Mouse (Mus musculus) myocyte (in vitro differentiated cells): Measurements from ENCODE around the gene Cyba. TPM values are rescaled to one million over a fixed set of nuclear protein-coding genes. Genes with fewer than 3 reads are reported as not detected.

Experiments
- H3K27me3 ChIP-seq: one replicate; pipeline ENCODE4 v1.6.1; 2011; ENCODE audit not compliant: control insufficient read depth, insufficient read depth, insufficient read length
- H3K36me3 ChIP-seq: one replicate; pipeline ENCODE4 v1.6.1; 2011; ENCODE audit not compliant: control insufficient read depth, insufficient read depth
- H3K4me2 ChIP-seq: one replicate; pipeline ENCODE4 v1.6.1; 2011; ENCODE audit warnings: low read depth, control low read depth
- H3K4me3 ChIP-seq: one replicate; pipeline ENCODE4 v1.5.1; 2011; ENCODE audit warnings: mild to moderate bottlenecking, control low read depth, moderate library complexity
- H3K79me2 ChIP-seq: one replicate; pipeline ENCODE4 v1.6.1; 2011; ENCODE audit not compliant: control insufficient read depth, insufficient read depth
- H3ac ChIP-seq: one replicate; pipeline ENCODE4 v1.6.1; 2011; ENCODE audit not compliant: control insufficient read depth, insufficient read length
- CEBPB ChIP-seq: IDR thresholded peaks from 2 replicates; pipeline ENCODE4 v1.6.1; 2011; ENCODE audit warnings: mild to moderate bottlenecking, moderate library complexity; ENCODE audit not compliant: poor library complexity, insufficient read depth, severe bottlenecking
- E2F4 ChIP-seq: IDR thresholded peaks from one replicate; pipeline ENCODE4 v1.6.1; 2011; ENCODE audit warnings: mild to moderate bottlenecking, control low read depth, moderate library complexity; ENCODE audit not compliant: insufficient read depth
- MAX ChIP-seq: IDR thresholded peaks from one replicate; pipeline ENCODE4 v1.6.1; 2011; ENCODE audit warnings: low read depth, mild to moderate bottlenecking, control low read depth
- MYOD1 ChIP-seq, 3 experiments: IDR thresholded peaks; one replicate each; pipeline ENCODE4 v1.6.1; 2011; ENCODE audit warnings: control low read depth in 2 of 3, low read depth in 2 of 3, mild to moderate bottlenecking in 2 of 3, moderate library complexity in 1 of 3; ENCODE audit not compliant: insufficient read length in 2 of 3, control insufficient read depth in 1 of 3
- MYOG ChIP-seq, 3 experiments: IDR thresholded peaks; one replicate each; pipeline ENCODE4 v1.6.1; 2011; ENCODE audit warnings: control low read depth in 2 of 3, low read depth in 2 of 3, mild to moderate bottlenecking in 2 of 3; ENCODE audit not compliant: insufficient read length in 2 of 3, control insufficient read depth in 1 of 3, insufficient read depth in 1 of 3
- POLR2A ChIP-seq: IDR thresholded peaks from one replicate; pipeline ENCODE4 v1.6.1; 2011; ENCODE audit warnings: low read depth, mild to moderate bottlenecking, control low read depth, moderate library complexity; ENCODE audit not compliant: insufficient read length
- POLR2AphosphoS2 ChIP-seq: IDR thresholded peaks from one replicate; pipeline ENCODE4 v1.6.1; 2011; ENCODE audit warnings: low read depth, control low read depth; ENCODE audit not compliant: insufficient read length
- REST ChIP-seq: IDR thresholded peaks from one replicate; pipeline ENCODE4 v1.6.1; 2011; ENCODE audit warnings: mild to moderate bottlenecking, control low read depth, moderate library complexity; ENCODE audit not compliant: insufficient read depth, insufficient read length
- SRF ChIP-seq: IDR thresholded peaks from one replicate; pipeline ENCODE4 v1.6.1; 2011; ENCODE audit warnings: low read depth; ENCODE audit not compliant: control insufficient read depth, insufficient read length
- TCF12 ChIP-seq: IDR thresholded peaks from one replicate; pipeline ENCODE4 v1.6.1; 2011; ENCODE audit warnings: mild to moderate bottlenecking, control low read depth; ENCODE audit not compliant: poor library complexity, insufficient read depth, severe bottlenecking
- TCF3 ChIP-seq: IDR thresholded peaks from one replicate; pipeline ENCODE4 v1.6.1; 2011; ENCODE audit warnings: low read depth, control low read depth; ENCODE audit not compliant: insufficient read length
- USF1 ChIP-seq: IDR thresholded peaks from one replicate; pipeline ENCODE4 v1.6.1; 2011; ENCODE audit warnings: low read depth, mild to moderate bottlenecking, control low read depth, moderate library complexity
- polyA plus RNA-seq: library from polyadenylated mRNA; unstranded; fragments of >200 nt; fragmentation: generic; extraction: Trizol; gene quantifications from one replicate; pipeline ENCODE4 v1.2.1, GENCODE M21; 2012; ENCODE audit warnings: missing spikeins

Cyba gene
- polyA plus RNA-seq, 1 experiment, result not detected

- TF ChIP-seq TCF12, result no peak
- Histone ChIP-seq H3K79me2 (peaks cover 15% of the 10 kb centered on the region), H3K4me3 (no peak overlapping the region), H3K4me2 (no peak overlapping the region), H3K36me3 (peaks cover 14% of the 10 kb centered on the region), H3ac (no peak overlapping the region), H3K27me3 (no peaks in the 10 kb centered on the region)
Measured at GRCm38 (mm10) chr8:122470691-122471090, 38.0 kb upstream of the Cyba start.

GRCm38 (mm10) chr8:122469965-122470364, 37.2 kb upstream of the Cyba start:
- TF ChIP-seq CEBPB, result no peak
- no peak for TF ChIP-seq TCF3
- TF ChIP-seq MYOG (IDR thresholded peaks at IDR 0.05; ENCODE audit: control insufficient read depth in 1 of 3, insufficient read depth in 1 of 3, insufficient read length in 2 of 3, low read depth in 2 of 3), result no peak
- TF ChIP-seq TCF12, result no peak
- no peak for TF ChIP-seq REST
- TF ChIP-seq MYOD1 (IDR thresholded peaks at IDR 0.05; ENCODE audit: control insufficient read depth in 1 of 3, insufficient read length in 2 of 3, low read depth in 2 of 3), result no peak
- TF ChIP-seq POLR2A, result no peak
- no peak for TF ChIP-seq SRF
- TF ChIP-seq MAX, result no peak
- no peak for TF ChIP-seq POLR2AphosphoS2
- TF ChIP-seq USF1, result no peak
- no peak for TF ChIP-seq E2F4
- H3K27me3 ChIP-seq, result no peaks in the 10 kb centered on the region
- peaks cover 11% of the 10 kb centered on the region for H3K79me2 ChIP-seq

GRCm38 (mm10) chr8:122469407-122469806, 36.7 kb upstream of the Cyba start:
- Histone ChIP-seq H3K79me2 (peaks cover 5% of the 10 kb centered on the region), H3ac (no peak overlapping the region), H3K4me3 (no peak overlapping the region), H3K27me3 (no peaks in the 10 kb centered on the region), H3K36me3 (peaks cover 14% of the 10 kb centered on the region), H3K4me2 (no peak overlapping the region)
- no peak for TF ChIP-seq MYOD1 (IDR thresholded peaks at IDR 0.05; ENCODE audit: control insufficient read depth in 1 of 3, insufficient read length in 2 of 3, low read depth in 2 of 3)
- no peak for TF ChIP-seq POLR2AphosphoS2
- no peak for TF ChIP-seq CEBPB
- TF ChIP-seq E2F4, result no peak
- no peak for TF ChIP-seq SRF
- TF ChIP-seq TCF12, result no peak
- TF ChIP-seq MAX, result no peak
- TF ChIP-seq REST, result no peak
- TF ChIP-seq USF1, result no peak
- TF ChIP-seq TCF3, result no peak
- no peak for TF ChIP-seq MYOG (IDR thresholded peaks at IDR 0.05; ENCODE audit: control insufficient read depth in 1 of 3, insufficient read depth in 1 of 3, insufficient read length in 2 of 3, low read depth in 2 of 3)
- no peak for TF ChIP-seq POLR2A

More at GRCm38 (mm10) chr8:122469965-122470364, 37.2 kb upstream of the Cyba start:
- Histone ChIP-seq H3K4me3 (no peak overlapping the region), H3ac (no peak overlapping the region), H3K4me2 (no peak overlapping the region), H3K36me3 (peaks cover 14% of the 10 kb centered on the region)

DNA sequence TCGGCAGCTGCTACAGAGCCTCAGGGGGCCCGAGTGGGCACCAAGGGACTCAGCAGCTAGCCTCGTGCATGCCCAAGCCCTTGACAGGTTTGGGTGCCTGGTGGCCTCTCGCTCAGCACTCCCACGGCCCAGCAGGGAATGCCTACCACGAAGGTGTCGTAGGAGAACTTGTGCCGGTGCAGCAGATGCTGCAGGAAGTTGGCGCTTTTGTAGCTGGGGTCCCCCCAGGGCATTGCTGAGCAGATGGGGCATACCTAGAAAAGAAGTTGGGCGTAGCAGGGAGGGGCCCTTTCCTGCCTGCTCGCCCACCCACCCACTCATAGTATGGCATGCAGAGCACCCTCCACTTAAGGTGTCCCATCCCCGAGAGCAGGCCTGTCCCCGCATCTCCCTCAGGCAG, 35.1 kb upstream of the Cyba start:
- TF ChIP-seq SRF (no peak), POLR2AphosphoS2 (no peak), MYOG (IDR thresholded peaks at IDR 0.05; ENCODE audit: control insufficient read depth in 1 of 3, insufficient read depth in 1 of 3, insufficient read length in 2 of 3, low read depth in 2 of 3) (no peak), TCF3 (no peak)
- Histone ChIP-seq H3K27me3 (no peaks in the 10 kb centered on the region), H3K4me3 (no peak overlapping the region), H3K36me3 (peaks cover 9% of the 10 kb centered on the region), H3K4me2 (no peak overlapping the region), H3K79me2 (no peaks in the 10 kb centered on the region), H3ac (no peak overlapping the region)

DNA sequence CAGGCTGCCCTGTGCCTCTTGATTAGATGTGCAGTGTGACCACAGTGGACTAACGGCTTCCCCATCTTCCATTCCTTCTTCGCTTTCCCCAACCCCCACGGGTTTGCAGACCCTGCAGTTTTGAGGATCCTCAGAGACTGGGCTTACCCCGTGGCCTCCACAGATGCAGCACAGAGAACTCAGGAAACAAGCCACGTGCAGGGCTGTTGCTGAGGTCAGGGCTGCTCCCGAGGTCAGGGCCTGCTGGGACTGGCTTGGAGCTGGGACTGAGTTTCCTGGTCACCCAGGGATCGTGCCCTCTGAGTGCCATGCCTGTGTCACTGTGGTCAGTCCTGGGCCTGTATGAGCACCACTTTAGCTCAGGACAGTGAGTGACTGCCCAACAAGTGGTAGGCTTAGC, 32.3 kb upstream of the Cyba start:
- no peak overlapping the region for H3K4me3 ChIP-seq
- TF ChIP-seq MYOG (IDR thresholded peaks at IDR 0.05; ENCODE audit: control insufficient read depth in 1 of 3, insufficient read depth in 1 of 3, insufficient read length in 2 of 3, low read depth in 2 of 3) (no peak), TCF12 (no peak), POLR2AphosphoS2 (peak; percentile 17), TCF3 (no peak), CEBPB (no peak)
- H3K36me3 ChIP-seq, result peaks cover 9% of the 10 kb centered on the region
- no peak overlapping the region for H3K4me2 ChIP-seq
- H3K27me3 ChIP-seq, result no peaks in the 10 kb centered on the region
- no peaks in the 10 kb centered on the region for H3K79me2 ChIP-seq
- H3ac ChIP-seq, result no peak overlapping the region
